Mouse (Mus musculus): Measurements from ENCODE around the gene Pgm2.

GRCm38 (mm10) chr5:64117191-64117590 lies 24.4 kb downstream of the Pgm2 start:
- TF ChIP-seq CTCF (IDR thresholded peaks at IDR 0.05; ENCODE audit: control insufficient read depth, insufficient read depth, insufficient replicate concordance, low read depth, low read length) (no peak), POLR2A (IDR thresholded peaks at IDR 0.05; ENCODE audit: control insufficient read depth, low read depth, low read length) (no peak)
